Mouse (Mus musculus) embryo, embryonic 10 days (tissue): Measurements from ENCODE around the gene Gm20605.

Experiments
- DNase-seq: peaks from one replicate; pipeline ENCODE4 v3.0.0-alpha.2; 2015; ENCODE audit warnings: low spot score

The Gm20605 gene

DNA sequence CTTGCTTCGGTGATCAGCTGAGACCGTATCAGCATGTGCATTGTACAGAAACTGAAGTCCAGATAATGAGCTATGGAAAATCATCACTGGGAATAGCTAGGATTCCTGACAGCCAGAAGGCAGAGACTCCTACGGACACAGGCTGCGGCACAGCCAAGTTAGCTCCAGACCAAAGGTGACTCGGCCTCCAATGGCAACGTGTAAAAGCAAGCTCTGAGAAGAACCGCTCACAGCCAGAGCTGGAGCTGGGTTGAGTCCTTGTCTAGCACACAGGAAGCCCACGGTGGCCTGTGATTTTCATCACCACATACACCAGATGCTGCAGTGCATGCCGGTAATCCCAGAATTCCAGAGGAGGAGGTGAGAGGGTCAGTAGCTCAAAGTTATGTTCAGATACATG lies 61.6 kb downstream of the Gm20605 start:
- no peak for DNase-seq

DNA sequence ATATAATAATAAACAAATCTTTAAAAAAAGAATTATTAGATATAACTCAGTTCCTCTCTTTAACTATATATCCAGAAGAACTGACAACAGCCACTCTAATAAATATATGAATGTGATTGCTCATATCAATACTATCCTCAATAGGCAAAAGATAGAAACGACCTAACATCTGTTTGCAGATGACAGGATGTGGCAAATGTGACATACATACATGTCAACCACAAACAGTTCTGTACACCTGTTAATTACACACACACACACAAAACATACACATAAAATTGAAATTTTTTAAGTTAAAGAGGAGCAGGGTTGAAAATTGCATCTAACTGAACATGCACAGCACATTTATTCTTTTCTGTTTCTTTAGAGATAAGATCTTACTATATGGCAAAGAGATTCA lies 62.9 kb downstream of the Gm20605 start:
- no peak for DNase-seq
